Mouse (Mus musculus): ENCODE measurements at regions not wholly inside any gene's neighbourhood (a gene's known extent, or its start where the extent isn't known, plus 50 kb on each side); places are given as distances from the start of the nearest gene placed in this dataset.
A peak's percentile ranks its signal among the peaks of the same experiment; 100 is the strongest.

- 63% methylated on average over 1 of the region's 1 CpGs for WGBS
These were observed 372.3 kb downstream of the Gm49356 start for GRCm38 (mm10) chr15:59261380-59261779.

GRCm38 (mm10) chr15:59262380-59262779 lies 373.3 kb downstream of the Gm49356 start:
- no peak overlapping the region for H3K9ac ChIP-seq
- no peak overlapping the region for H3K4me2 ChIP-seq
- H3K4me1 ChIP-seq = peaks cover 14% of the 10 kb centered on the region
- no peak overlapping the region for H3K4me3 ChIP-seq
- H3K27ac ChIP-seq (replicated peaks) = no peak overlapping the region
- WGBS = 58% methylated on average over 2 of the region's 2 CpGs
- no peaks in the 10 kb centered on the region for H3K36me3 ChIP-seq
- ATAC-seq (ENCODE audit: extremely low read depth, insufficient number of reproducible peaks, low FRiP score, low TSS enrichment) = no peak
- no peaks in the 10 kb centered on the region for H3K27me3 ChIP-seq (replicated peaks)
- no peaks in the 10 kb centered on the region for H3K9me3 ChIP-seq

More at GRCm38 (mm10) chr15:59261380-59261779, 372.3 kb downstream of the Gm49356 start:
- Histone ChIP-seq H3K27me3 (replicated peaks) (no peaks in the 10 kb centered on the region), H3K4me3 (no peak overlapping the region), H3K27ac (replicated peaks) (no peak overlapping the region), H3K36me3 (no peaks in the 10 kb centered on the region), H3K9ac (no peak overlapping the region), H3K4me2 (no peak overlapping the region), H3K9me3 (no peaks in the 10 kb centered on the region), H3K4me1 (peaks cover 14% of the 10 kb centered on the region)
- ATAC-seq (ENCODE audit: extremely low read depth, insufficient number of reproducible peaks, low FRiP score, low TSS enrichment) = no peak

GRCm38 (mm10) chr15:59263433-59264328 lies 374.6 kb downstream of the Gm49356 start:
- ATAC-seq (ENCODE audit: extremely low read depth, insufficient number of reproducible peaks, low FRiP score, low TSS enrichment) = no peak
- Histone ChIP-seq H3K9ac (no peak overlapping the region), H3K4me3 (no peak overlapping the region), H3K27ac (replicated peaks) (peak overlapping the region; percentile 68), H3K4me2 (peak overlapping the region; percentile 14; the same call in 1 of the 2 replicates), H3K27me3 (replicated peaks) (no peaks in the 10 kb centered on the region), H3K4me1 (peaks cover 14% of the 10 kb centered on the region), H3K9me3 (no peaks in the 10 kb centered on the region), H3K36me3 (no peaks in the 10 kb centered on the region)
- WGBS = 40% methylated on average over 13 of the region's 13 CpGs

Data from heart, embryonic 13.5 days (tissue).